Mouse (Mus musculus) kidney, postnatal 4 days (tissue): ENCODE data around the gene March9.

Source experiments
- DNase-seq, 2 experiments: peaks; one replicate each; pipeline ENCODE4 v3.0.0; 2021; ENCODE audit warnings: mixed read lengths in 2 of 2

March9 gene

GRCm38 (mm10) chr10:127061513-127061912, 1.5 kb upstream of the March9 start:
- DNase-seq: no peak

DNA sequence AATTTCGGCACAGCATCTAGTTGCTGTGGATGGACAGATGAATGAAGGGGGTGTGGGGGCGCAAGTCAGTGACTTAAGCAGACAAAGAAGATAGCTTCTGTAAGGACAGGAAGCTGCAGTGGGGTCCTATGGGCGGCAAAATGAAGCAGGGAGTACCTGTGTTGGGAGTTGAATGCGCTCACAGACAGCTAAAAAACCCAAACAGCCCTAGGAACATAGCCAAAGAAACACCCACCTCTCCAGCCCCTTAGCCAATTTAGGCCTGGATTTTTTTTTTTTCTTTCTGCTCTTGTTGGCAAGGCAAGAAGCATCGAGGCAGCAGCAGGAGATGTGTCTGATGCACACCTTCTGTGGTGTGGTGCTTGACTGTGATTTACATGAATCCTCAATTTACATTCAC, 1.1 kb upstream of the March9 start:
- DNase-seq: no peak

DNA sequence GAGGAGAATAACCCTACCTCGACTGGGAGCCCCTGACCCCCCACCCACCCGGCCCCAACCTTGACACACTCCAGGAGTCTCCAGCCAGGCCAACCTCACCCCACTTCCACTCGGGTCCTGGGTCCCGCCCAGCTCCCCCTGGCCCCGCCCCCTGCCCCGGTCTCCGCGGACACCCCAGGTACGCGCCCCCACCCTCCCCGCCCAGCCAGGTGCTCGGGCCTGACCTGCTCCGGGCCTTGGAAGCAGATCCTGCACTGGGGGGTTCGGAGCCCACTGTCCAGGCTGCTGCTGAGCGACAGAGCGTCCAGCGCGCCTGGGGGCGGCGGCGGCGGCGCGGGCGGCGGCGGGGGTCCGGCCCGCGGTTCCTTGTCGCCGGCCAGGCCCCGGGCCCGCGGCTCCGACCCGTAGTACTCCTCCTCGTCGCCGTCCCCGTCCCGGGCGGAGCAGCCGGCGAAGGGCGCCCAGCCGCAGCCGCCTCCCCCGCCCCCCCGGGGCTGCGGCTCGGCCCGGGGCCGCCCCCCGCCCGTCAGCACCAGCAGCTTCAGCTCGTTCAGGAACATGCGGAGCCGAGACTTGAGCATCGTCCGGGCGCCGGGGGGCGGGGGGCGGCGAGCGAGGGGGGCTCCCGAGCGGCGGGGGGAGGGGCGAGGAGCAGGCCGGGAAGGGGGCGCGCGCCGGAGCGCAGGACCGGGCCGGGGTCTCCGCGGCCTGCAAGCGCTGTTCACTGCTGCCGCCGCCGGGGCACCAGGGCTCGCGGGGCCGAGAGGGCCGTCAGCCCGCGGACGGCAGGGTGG, 613 bp downstream of the March9 start:
- peak; percentile 41 to 62 for DNase-seq

DNA sequence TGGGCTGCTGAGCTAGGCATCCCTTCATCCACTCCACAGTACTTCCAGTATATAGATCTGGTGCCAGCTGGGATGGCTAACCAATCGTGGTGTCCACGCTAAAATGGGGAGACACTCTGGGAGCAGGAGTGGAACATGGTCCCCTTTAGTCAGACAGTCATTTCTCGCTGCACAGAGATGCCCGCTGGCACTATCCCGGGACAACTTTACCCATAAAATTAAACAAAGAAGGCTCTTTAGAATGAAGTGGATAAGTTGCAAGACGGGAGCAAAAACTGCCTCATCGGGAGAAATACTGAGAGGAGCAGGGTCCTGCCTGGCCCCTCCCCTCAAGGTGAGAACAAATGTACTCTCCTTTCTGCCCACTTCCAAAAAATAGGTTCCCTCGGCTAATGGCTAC, 1.3 kb downstream of the March9 start:
- no peak for DNase-seq

DNA sequence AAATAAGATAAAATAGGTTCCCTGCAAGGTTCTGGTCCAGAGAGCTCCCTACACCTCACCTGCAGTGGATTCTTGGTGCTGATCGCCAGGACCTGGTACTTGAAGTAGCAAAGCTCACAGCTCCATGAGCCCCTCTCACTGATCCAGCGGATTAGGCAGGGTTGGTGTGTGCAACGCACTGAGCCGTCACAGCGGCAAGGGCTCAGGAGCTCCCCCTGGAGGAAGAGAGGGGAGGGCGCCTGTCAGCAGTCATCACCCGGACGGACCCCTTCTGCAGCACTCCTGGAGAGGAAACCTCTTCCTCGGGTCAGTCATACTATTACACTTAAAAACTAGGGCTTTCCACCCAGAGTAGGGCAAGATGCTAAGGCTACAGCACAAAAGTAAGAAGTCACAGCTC, 1.8 kb downstream of the March9 start:
- peak; percentile 89 to 90 for DNase-seq

DNA sequence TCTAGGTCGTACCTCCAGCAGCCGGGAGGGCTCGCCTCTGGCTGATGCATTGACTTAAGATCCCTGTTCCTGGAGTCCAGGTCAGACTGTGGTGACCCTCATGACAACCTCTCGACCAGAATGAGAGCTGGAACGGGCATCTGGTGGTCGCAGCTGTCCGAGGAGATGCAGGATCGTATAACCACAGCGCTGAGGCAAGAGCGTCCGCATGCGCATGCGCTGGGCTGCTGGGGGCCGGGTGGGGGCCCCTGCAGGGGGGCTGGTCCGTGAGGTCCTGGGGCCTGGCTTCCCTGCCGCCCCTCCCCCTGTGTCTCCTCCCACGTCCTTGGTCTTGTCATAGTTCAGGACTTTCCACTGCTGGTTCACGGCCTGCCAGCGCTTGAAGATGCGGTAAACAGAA, 3.5 kb downstream of the March9 start:
- DNase-seq: no peak

DNA sequence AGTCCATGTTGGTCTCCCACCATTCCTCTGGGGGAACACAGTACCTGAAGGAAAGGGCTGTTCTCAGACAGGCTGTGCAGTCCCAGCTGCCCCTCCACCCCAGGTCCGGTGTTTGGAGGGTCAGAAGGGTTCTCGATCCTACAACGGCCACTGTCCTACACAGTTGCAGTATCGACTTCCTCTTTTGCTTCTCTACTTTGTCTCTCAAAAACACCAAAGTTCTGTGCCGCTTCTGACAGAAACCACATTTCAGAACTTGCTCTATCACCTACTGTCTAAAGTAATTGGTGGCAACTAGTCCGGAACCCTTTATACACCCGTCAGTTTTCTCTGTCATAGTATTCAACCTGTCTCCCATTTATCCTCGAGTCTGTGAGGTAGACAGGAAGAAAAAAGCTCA, 4.6 kb downstream of the March9 start:
- DNase-seq: no peak

- peak; percentile 68 to 70 for DNase-seq
These were observed 5.3 kb downstream of the March9 start for GRCm38 (mm10) chr10:127054646-127055045.

DNA sequence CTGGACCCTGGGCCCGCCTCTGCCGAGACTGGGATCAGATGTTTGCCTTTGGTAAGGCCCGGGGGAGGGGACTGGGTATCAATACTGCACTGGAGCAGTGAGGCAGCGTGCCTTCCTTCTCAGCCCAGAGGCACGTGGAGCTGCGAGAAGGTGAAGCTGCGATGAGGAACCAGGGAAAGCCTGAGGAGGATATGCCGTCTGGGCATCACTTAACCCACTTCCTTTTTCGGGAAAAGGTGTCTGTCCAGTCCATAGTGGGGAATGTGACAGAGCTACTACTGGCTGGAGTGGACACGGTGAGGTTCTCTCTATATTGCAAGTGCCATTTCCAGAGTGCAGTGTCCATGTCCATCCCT, 9.9 kb downstream of the March9 start:
- no peak for DNase-seq

GRCm38 (mm10) chr10:127049395-127050118, 10.4 kb downstream of the March9 start:
- peak; percentile 35 to 58 for DNase-seq

- DNase-seq: no peak
These were observed 11.2 kb downstream of the March9 start for GRCm38 (mm10) chr10:127048608-127049394.

DNA sequence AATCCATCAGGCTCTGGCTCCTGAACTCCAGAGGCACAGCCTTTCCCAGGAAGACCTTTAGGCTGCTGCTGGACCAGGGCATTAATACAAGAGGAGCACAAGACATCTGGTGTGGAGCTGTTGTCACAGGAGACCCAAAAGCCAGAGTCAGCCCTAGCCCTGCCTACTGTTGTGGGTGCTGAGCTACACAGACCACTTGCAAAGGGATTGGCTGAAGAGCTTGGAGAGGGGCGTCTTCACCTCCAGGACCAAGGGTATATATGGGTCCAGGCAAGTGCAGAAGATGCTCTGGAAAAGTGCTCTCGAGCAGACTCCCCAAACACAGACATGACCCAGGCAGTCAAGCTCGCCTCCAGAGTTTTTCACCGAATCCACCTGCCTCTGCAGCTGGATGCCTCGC, 12.0 kb downstream of the March9 start, which contains the start of gene Cyp27b1:
Gene Cyp27b1 (plus strand): TSS at position 297 of the 400 bp plus-strand sequence.
- DNase-seq: no peak

- peak; percentile 44 to 65 for DNase-seq
These were observed 16.8 kb downstream of the March9 start for GRCm38 (mm10) chr10:127043187-127043586.

DNA sequence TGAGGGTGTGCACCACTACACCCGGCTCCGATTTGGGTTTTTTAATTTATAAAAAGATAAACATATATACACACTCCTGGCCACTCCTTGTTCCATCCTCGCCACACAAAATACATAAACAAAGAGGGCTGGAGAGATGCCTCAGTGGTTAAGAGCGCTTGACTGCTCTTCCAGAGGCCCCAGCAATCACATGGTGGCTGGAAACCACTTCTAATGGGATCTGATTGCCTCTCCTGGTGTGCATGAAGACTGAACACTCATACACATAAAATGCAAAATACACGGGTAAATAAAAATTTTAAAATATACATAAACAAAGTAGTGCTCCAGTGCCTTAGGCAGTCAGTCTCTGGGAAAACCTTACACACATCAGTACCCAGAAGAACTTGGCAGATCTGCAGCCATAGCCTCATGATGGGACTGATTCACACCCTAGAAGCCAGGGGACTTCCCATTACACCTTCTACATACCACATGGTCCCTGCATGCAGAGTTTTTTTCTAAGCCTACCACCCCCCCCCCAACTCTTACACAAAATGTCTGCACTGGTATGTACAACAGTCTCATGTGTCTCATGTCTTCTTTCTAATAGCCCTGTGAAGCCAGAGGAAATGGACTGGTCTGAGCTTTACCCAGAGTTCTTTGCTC, 17.4 kb downstream of the March9 start:
- no peak for DNase-seq

GRCm38 (mm10) chr10:127041774-127042338, 18.1 kb downstream of the March9 start:
- DNase-seq: peak; percentile 93 to 95

GRCm38 (mm10) chr10:127041274-127041766, 18.7 kb downstream of the March9 start, which contains the start of the genes Mettl1 and Eef1akmt3:
TSS of gene Mettl1 (plus strand) at chr10:127041414.
TSS of gene Eef1akmt3 (minus strand) at chr10:127041513.
- DNase-seq: peak; percentile 61 to 70

DNA sequence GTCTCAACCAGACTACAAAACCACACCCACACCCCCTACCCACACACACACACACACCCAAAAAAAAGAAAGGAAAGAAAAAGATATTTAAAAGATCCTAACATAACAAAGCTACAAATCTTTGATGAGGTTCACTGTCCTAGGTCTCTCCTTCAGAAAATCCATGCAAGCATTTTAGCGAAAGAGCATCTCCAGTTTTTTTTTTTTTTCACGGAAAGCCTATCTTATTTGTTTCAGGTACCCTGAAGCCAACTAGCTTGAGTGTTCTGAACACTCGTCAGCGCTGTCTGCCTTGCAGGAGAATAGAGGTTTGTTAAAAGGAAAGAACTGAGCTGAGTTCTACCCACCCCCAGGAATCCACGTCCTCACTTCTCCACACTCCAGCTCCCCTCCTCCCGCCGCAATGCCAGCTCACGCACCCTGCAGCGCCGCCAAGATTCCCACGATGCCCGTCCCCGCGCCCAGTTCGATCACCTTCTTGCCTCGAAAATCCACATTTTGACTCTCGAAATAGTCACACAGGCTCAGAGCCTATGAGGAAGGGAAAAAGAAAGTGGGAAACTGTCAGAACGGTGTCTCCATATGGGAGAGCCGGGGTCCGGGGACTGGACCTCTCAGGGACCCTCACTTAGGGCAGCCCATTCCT, 19.3 kb downstream of the March9 start:
- DNase-seq: peak; percentile 27 to 43

GRCm38 (mm10) chr10:127037641-127038040, 22.3 kb downstream of the March9 start:
- no peak for DNase-seq

DNA sequence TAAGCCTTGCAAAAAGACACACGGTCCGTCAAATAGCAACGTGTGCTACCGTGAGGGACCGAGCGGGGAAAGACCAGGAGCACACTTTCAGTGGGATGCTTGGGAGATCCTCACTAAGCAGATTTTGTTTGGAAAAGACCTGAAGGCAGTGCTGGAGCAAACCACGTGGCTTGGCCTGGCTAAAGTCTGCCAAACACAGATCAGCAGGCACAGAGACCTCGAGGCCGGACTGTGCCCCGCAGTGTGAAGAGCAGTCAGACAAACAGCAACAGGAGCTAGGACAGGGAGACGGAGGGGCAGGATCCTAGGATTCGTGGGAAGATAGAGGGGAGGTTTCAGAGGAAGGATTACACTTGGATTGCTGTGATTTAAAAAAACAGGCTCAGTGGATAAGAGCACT, 23.7 kb downstream of the March9 start:
- peak in 1 of 2 experiments; percentile 52 for DNase-seq

GRCm38 (mm10) chr10:127033301-127033741, 26.7 kb downstream of the March9 start:
- DNase-seq: peak; percentile 32 to 33
